Mouse (Mus musculus) cerebellum, adult (tissue): Measurements from ENCODE around the gene Sdr16c6.

Experiments used
- ATAC-seq: cut with Nextera tagmentation; 2 replicates; pipeline ENCODE4 v1.9.2; 2017; ENCODE audit warnings: mild to moderate bottlenecking, moderate library complexity, mixed read lengths; ENCODE audit not compliant: insufficient number of reproducible peaks, low FRiP score, low TSS enrichment

Gene Sdr16c6

DNA sequence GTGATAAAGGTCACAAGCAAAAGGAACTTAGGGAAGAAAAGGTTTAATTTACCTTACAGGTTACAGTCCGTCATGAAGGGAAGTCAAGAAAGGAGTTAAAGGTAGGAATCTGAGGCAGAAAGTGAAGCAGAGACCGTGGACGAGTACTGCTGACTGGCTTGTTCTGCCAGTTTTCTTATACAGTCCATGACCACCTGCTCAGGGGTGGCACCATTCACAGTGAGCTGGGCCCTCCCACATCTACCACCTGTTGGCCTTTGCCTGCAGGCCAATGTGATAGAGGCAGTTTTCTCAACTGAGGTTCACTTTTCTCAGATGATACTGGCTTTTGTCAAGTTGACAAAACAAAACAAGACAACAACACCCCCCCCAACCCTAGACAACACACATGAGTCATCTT, at the start of gene Sdr16c6:
Sdr16c6 (minus strand) TSS at position 151 of the 400 bp plus-strand sequence.
- ATAC-seq = no peak

GRCm38 (mm10) chr4:4080180-4080579, 2.9 kb upstream of the Sdr16c6 start:
- no peak for ATAC-seq

DNA sequence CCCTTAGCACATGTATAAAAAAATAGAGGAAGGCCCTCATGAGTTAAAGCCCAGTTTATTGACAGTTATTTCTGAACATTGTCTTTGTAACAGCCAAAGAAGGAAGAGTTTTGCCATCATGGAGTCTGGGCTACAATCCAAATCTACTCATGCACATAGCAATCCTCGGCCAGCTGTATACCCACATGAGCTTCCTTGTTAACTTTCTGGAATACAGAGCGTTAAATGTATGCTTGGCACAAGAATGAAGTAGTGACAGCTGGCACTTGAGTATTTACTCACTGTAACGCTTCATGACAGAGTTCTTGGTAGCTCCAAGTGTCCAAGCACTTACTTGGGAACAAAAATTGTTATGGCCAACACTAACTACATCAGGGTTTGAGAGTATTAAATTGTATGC, 1.8 kb upstream of the Sdr16c6 start:
- ATAC-seq = no peak

- no peak for ATAC-seq
These were observed 1.3 kb downstream of the Sdr16c6 start for GRCm38 (mm10) chr4:4076001-4076400.
